Mouse (Mus musculus) lung, adult 2 months (tissue): Measurements from ENCODE around the gene Kcns3.

Experiments used
- CTCF ChIP-seq: fragments of 200-500 bp; IDR thresholded peaks from 2 replicates; pipeline ENCODE4 v1.5.1; 2011; ENCODE audit warnings: mild to moderate bottlenecking, low read length, control low read depth; ENCODE audit not compliant: insufficient read depth
- POLR2A ChIP-seq: fragments of 200-500 bp; IDR thresholded peaks from 2 replicates; pipeline ENCODE4 v1.6.1; 2011; ENCODE audit warnings: low read depth, mild to moderate bottlenecking, control low read depth, low read length, borderline replicate concordance; ENCODE audit errors: extremely low read depth

DNA sequence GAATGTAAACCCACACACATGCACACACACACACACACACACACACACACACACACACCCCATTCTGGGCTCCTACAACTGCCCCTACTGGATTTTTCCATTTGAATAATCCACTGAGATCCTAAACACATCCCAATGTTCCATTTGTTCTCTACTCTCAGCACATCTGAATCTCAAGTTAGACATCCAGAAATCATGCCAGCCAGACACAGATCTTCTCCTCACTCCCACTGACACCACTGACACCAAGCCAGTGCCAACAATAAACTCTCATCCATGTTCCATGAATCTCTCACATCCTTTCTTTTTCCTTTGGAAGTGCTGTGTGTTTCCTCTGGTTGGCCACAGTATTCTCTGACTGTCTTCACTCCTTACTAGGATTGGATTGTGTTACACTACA, 18.4 kb downstream of the Kcns3 start:
- TF ChIP-seq CTCF (no peak), POLR2A (no peak)
